Mouse (Mus musculus) CD4-positive helper T cell, adult 2 months (primary cell): ENCODE data around the gene Col9a1.

Experiments
- DNase-seq: peaks from one replicate; pipeline ENCODE4 v3.0.0-alpha.2; 2012; ENCODE audit warnings: low read depth, missing footprints, low spot score

Gene Col9a1

GRCm38 (mm10) chr1:24177224-24177851 is at the start of gene Col9a1:
Gene Col9a1, plus strand, starts transcription at chr1:24177610.
- no peak for DNase-seq

GRCm38 (mm10) chr1:24127866-24128265 is 49.5 kb upstream of the Col9a1 start:
- DNase-seq: no peak

- no peak for DNase-seq
These were observed 43.6 kb upstream of the Col9a1 start for GRCm38 (mm10) chr1:24133853-24134252.

GRCm38 (mm10) chr1:24134792-24135191 is 42.6 kb upstream of the Col9a1 start:
- no peak for DNase-seq

GRCm38 (mm10) chr1:24137133-24137532 is 40.3 kb upstream of the Col9a1 start:
- DNase-seq: no peak

- no peak for DNase-seq
These were observed 36.9 kb upstream of the Col9a1 start for GRCm38 (mm10) chr1:24140555-24140954.

GRCm38 (mm10) chr1:24143504-24143903 is 33.9 kb upstream of the Col9a1 start:
- DNase-seq: no peak

- no peak for DNase-seq
These were observed 19.7 kb upstream of the Col9a1 start for GRCm38 (mm10) chr1:24157751-24158150.

GRCm38 (mm10) chr1:24169410-24169809 is 8.0 kb upstream of the Col9a1 start:
- no peak for DNase-seq

GRCm38 (mm10) chr1:24171205-24171866 is 6.1 kb upstream of the Col9a1 start:
- DNase-seq: peak; percentile 4

GRCm38 (mm10) chr1:24171898-24172297 is 5.5 kb upstream of the Col9a1 start:
- no peak for DNase-seq

- DNase-seq: no peak
These were observed 4.8 kb upstream of the Col9a1 start for GRCm38 (mm10) chr1:24172656-24173055.

GRCm38 (mm10) chr1:24175761-24176160 is 1.6 kb upstream of the Col9a1 start:
- DNase-seq: no peak

GRCm38 (mm10) chr1:24179856-24180255 is 2.4 kb downstream of the Col9a1 start:
- DNase-seq: no peak

GRCm38 (mm10) chr1:24184981-24185380 is 7.6 kb downstream of the Col9a1 start:
- DNase-seq: no peak

- no peak for DNase-seq
These were observed 9.6 kb downstream of the Col9a1 start for GRCm38 (mm10) chr1:24186964-24187363.

- no peak for DNase-seq
These were observed 14.3 kb downstream of the Col9a1 start for GRCm38 (mm10) chr1:24191668-24192067.

- no peak for DNase-seq
These were observed 16.7 kb downstream of the Col9a1 start for GRCm38 (mm10) chr1:24194111-24194510.

- DNase-seq: no peak
These were observed 17.8 kb downstream of the Col9a1 start for GRCm38 (mm10) chr1:24195070-24195840.

GRCm38 (mm10) chr1:24195951-24196517 is 18.6 kb downstream of the Col9a1 start:
- DNase-seq: no peak

- no peak for DNase-seq
These were observed 34.4 kb downstream of the Col9a1 start for GRCm38 (mm10) chr1:24211621-24212385.

GRCm38 (mm10) chr1:24219041-24219440 is 41.6 kb downstream of the Col9a1 start:
- DNase-seq: no peak
